Mouse (Mus musculus) neural tube, embryonic 13.5 days (tissue): Measurements from ENCODE around the gene Olfr412. TPM values are rescaled to one million over a fixed set of nuclear protein-coding genes. Genes with fewer than 3 reads are reported as not detected.

Experiments
- ATAC-seq: fragments of 200-750 bp; cut with Nextera tagmentation; 2 replicates; pipeline ENCODE4 v1.8.0; 2017; ENCODE audit warnings: low read depth, mild to moderate bottlenecking, moderate TSS enrichment, moderate library complexity
- H3K27ac ChIP-seq: fragments of 300-500 bp; sonication (generic); replicated peaks from 2 replicates; pipeline ENCODE4 v1.5.1; 2015; ENCODE audit warnings: moderate library complexity, mild to moderate bottlenecking, inconsistent platforms
- H3K27me3 ChIP-seq: fragments of 300-500 bp; sonication (generic); 2 replicates; pipeline ENCODE4 v1.6.1; 2015; ENCODE audit warnings: mild to moderate bottlenecking, inconsistent platforms
- H3K36me3 ChIP-seq: fragments of 300-500 bp; sonication (generic); 2 replicates; pipeline ENCODE4 v1.6.1; 2015; ENCODE audit warnings: mild to moderate bottlenecking, inconsistent platforms
- H3K4me1 ChIP-seq: fragments of 300-500 bp; sonication (generic); replicated peaks from 2 replicates; pipeline ENCODE4 v1.6.1; 2015; ENCODE audit warnings: inconsistent platforms
- H3K4me2 ChIP-seq: fragments of 300-500 bp; sonication (generic); 2 replicates; pipeline ENCODE4 v1.6.1; 2015; ENCODE audit warnings: inconsistent platforms, mild to moderate bottlenecking, moderate library complexity
- H3K4me3 ChIP-seq: fragments of 300-500 bp; sonication (generic); 2 replicates; pipeline ENCODE4 v1.5.1; 2015; ENCODE audit warnings: mild to moderate bottlenecking, inconsistent platforms
- H3K9ac ChIP-seq: fragments of 300-500 bp; sonication (generic); 2 replicates; pipeline ENCODE4 v1.6.1; 2015; ENCODE audit warnings: moderate library complexity, mild to moderate bottlenecking, inconsistent platforms
- H3K9me3 ChIP-seq: fragments of 300-500 bp; sonication (generic); 2 replicates; pipeline ENCODE4 v1.6.1; 2016; ENCODE audit warnings: inconsistent platforms
- WGBS: fragments of 180-500 bp; shearing (Covaris S2); methylation state at CpG from one replicate; pipeline ENCODE4 v1.1.7; 2015; 5-methylcytosine and 5-hydroxymethylcytosine counted together
- polyA plus RNA-seq: library from polyadenylated mRNA; unstranded; fragments of >200 nt; fragmentation: Nextera tagmentation; extraction: Ambion mirVana; gene quantifications from 2 replicates; pipeline ENCODE4 v1.2.1, GENCODE M21; 2015

Olfr412 gene
- polyA plus RNA-seq, 1 experiment from 2014 or later, result not detected

DNA sequence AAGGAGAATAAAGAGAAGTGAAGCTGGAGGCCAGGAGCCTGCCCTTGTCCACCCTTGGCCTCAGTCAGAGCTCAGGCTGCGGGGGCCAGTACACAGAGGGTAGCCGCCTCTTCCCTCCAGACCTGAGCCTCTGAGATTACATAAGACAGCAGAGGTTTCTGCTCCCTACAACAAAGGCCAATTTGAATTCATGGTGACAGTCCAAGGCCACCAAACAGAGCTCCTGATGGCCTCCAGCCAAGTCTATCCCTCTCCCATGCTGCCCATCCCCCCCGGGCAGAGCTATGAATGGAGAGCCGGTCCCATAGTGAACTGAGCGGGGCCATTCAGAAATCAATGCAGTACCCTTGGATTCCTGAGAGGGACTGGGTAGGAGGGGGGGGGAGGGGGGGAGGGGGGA, 31.6 kb downstream of the Olfr412 start:
- Histone ChIP-seq H3K9me3 (no peaks in the 10 kb centered on the region), H3K4me3 (no peak overlapping the region), H3K27ac (peak overlapping the region; percentile 33; the same call in 1 of the 2 replicates), H3K4me1 (peaks cover 14% of the 10 kb centered on the region), H3K9ac (no peak overlapping the region), H3K4me2 (no peak overlapping the region), H3K36me3 (peaks cover 23% of the 10 kb centered on the region; the same call in 1 of the 2 replicates), H3K27me3 (no peaks in the 10 kb centered on the region)
- ATAC-seq, result peak; percentile 72
- 48% methylated on average over 5 of the region's 5 CpGs for WGBS

DNA sequence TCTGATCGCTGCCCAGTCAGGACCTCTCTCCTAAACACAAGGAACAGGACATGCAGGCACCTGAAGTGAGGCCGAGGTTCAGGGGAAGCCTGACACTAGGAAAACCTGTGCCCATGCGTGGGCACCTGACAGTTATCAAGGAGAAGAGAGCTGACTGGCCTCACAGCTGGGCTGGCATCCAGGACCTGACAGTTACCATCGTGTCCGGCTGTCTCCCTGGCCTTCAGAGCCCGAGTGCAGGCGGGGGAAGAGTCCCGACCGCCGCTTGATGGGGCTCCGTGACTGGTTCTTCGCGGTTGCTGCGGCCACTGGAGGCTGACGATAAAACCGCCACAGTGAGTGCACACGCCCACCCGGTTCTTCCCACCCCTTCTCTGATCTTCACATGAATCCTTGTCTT, 33.7 kb downstream of the Olfr412 start:
- Histone ChIP-seq H3K9ac (no peak overlapping the region), H3K4me1 (peaks cover 18% of the 10 kb centered on the region), H3K36me3 (peaks cover 22% of the 10 kb centered on the region; the same call in 1 of the 2 replicates), H3K4me2 (no peak overlapping the region), H3K27me3 (no peaks in the 10 kb centered on the region), H3K4me3 (no peak overlapping the region), H3K27ac (no peak overlapping the region), H3K9me3 (no peaks in the 10 kb centered on the region)
- no peak for ATAC-seq
- 86% methylated on average over 18 of the region's 18 CpGs for WGBS

DNA sequence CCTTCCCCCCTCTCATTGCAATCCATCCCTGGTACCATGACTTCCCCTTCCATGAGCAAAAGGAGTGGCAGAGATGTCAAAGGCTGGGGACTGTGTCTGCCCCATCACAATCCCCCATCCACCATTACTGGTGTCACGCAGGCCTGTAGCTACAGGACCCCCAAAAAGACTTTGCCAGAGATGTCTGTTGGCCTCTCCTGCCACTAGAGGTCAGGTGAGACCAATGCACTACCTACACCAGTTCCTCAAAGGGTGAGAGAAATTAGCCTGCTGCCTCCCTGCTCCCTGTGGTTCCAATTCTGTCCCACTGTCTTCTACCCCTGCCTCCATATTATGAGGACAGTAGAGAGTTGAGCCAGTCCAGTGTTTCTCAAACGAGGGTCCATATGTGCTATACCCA, 40.3 kb downstream of the Olfr412 start:
- no peak overlapping the region for H3K9ac ChIP-seq
- no peak overlapping the region for H3K4me3 ChIP-seq
- no peak overlapping the region for H3K4me2 ChIP-seq
- no peak overlapping the region for H3K27ac ChIP-seq
- 54% methylated on average over 2 of the region's 2 CpGs for WGBS
- peaks cover 19% of the 10 kb centered on the region; the same call in 1 of the 2 replicates for H3K36me3 ChIP-seq
- ATAC-seq, result peak; percentile 32; the same call in 1 of the 2 replicates
- no peaks in the 10 kb centered on the region for H3K27me3 ChIP-seq
- H3K9me3 ChIP-seq, result no peaks in the 10 kb centered on the region
- 0 out of 2 replicates have a peak, but pooled peaks cover 5% of the 10 kb centered on the region for H3K4me1 ChIP-seq

DNA sequence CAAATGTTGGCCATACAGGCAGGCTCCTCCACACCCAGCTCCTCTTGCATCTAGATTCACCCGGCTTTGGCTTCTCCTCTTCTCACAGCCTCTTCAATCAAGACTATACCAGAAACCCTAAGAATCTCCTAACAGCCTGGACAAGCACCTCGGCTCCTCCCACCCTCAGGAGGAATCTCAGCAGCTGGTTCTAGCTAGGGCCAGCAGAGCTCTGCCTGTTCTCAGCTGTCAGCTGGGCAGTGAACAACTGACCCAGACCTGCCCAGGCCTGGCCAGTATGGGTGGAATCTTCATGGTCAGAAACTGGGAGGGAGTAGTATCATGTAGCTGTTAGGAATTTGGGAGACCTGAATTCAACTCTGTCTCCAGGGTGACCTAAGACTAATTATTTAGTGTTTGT, 42.3 kb downstream of the Olfr412 start:
- peaks cover 17% of the 10 kb centered on the region; the same call in 1 of the 2 replicates for H3K36me3 ChIP-seq
- H3K27ac ChIP-seq, result no peak overlapping the region
- peaks cover 12% of the 10 kb centered on the region for H3K4me1 ChIP-seq
- H3K27me3 ChIP-seq, result no peaks in the 10 kb centered on the region
- ATAC-seq, result no peak
- H3K9ac ChIP-seq, result no peak overlapping the region
- 80% methylated on average over 2 of the region's 2 CpGs for WGBS
- H3K9me3 ChIP-seq, result no peaks in the 10 kb centered on the region
- H3K4me3 ChIP-seq, result no peak overlapping the region
- no peak overlapping the region for H3K4me2 ChIP-seq

DNA sequence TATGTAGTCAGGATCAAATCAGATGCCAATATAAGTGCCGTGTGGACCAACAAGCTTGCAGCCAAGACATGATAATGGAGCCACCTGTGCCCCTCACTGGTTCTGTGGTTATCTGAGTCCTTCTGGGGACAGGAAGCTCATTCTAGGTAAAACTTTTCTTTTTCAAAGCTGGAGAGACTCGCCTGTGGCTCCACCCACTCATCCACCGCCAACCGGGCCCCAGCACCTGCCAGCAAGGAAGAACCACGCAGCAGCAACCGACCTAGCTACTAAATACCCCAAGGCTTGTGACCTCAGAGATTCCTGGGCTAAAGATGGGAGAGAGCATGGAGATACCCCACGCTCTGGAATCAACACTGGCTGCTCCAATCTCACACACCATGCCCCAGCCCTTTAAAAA, 43.3 kb downstream of the Olfr412 start:
- Histone ChIP-seq H3K27me3 (no peaks in the 10 kb centered on the region), H3K4me3 (no peak overlapping the region), H3K36me3 (peaks cover 17% of the 10 kb centered on the region; the same call in 1 of the 2 replicates), H3K9me3 (no peaks in the 10 kb centered on the region), H3K9ac (no peak overlapping the region), H3K4me1 (peaks cover 18% of the 10 kb centered on the region), H3K4me2 (no peak overlapping the region), H3K27ac (no peak overlapping the region)
- 77% methylated on average over 7 of the region's 7 CpGs for WGBS
- ATAC-seq, result no peak

DNA sequence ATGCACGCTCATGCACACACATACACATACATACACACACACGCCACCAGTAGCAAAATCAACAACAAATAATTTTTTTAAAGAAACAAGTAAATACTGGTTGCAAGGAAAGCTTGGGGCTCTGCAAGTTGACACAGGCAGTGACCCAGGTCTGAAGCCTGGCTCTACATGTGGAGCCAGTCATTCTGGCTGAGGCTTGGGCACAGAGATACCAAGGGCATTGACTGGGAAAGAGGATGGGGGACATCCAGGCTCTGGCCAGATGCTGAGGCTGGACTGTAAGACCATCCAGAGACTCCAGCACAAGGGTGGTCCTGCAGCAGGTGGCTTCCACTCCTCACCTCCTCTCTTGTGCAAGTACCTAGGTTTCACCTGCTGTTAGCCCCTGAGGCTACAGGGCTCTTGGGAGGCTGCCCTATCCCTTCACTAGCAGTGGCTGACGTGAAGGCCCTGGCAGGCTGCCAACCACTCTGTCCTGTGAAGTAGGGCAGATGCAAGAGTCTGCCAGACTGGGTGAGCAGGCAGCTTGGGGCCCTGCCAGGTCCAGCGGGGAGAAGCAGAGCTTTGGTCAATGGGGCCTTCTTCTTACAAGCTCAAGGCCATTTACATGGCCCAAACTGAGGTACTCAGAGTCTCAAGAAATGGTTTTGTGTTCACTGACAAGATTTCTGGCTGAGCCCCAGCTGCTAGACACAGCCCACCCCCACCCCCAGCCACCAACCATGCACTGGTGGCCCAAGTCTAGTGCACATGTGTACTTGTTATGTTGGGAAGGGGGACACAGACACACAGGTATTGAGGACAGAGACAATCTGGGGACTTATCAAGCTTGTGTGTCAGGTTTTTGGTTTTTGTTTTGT, 46.9 kb downstream of the Olfr412 start:
- 61% methylated on average over 4 of the region's 4 CpGs for WGBS
- Histone ChIP-seq H3K4me2 (no peak overlapping the region), H3K9me3 (no peaks in the 10 kb centered on the region), H3K27me3 (no peaks in the 10 kb centered on the region), H3K4me1 (peaks cover 26% of the 10 kb centered on the region), H3K27ac (peak overlapping the region; percentile 81), H3K4me3 (no peak overlapping the region), H3K36me3 (peaks cover 17% of the 10 kb centered on the region; the same call in 1 of the 2 replicates), H3K9ac (no peak overlapping the region)
- peak; percentile 86 for ATAC-seq

DNA sequence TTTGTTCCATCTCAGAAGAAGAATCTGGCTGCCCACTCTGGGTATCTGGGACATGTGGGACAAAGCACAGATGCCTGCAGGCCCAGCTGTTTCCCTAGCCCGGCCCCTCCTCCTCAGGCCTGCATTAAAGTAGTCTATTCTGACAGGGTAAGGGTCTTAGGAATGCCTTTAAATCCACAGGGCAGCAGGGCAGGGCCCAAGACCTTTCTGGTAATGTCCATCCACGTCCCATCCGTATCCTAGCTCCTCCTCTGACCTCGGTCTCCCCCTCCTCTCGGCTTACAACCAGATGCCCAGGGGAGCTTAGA, 47.5 kb downstream of the Olfr412 start:
- ATAC-seq, result peak; percentile 44
- H3K27ac ChIP-seq, result peak overlapping the region; percentile 81
- no peak overlapping the region for H3K9ac ChIP-seq
- WGBS, result 68% methylated on average over 5 of the region's 5 CpGs
- no peaks in the 10 kb centered on the region for H3K9me3 ChIP-seq
- peaks cover 26% of the 10 kb centered on the region for H3K4me1 ChIP-seq
- H3K4me2 ChIP-seq, result no peak overlapping the region
- H3K27me3 ChIP-seq, result no peaks in the 10 kb centered on the region
- H3K4me3 ChIP-seq, result no peak overlapping the region
- H3K36me3 ChIP-seq, result peaks cover 20% of the 10 kb centered on the region; the same call in 1 of the 2 replicates

DNA sequence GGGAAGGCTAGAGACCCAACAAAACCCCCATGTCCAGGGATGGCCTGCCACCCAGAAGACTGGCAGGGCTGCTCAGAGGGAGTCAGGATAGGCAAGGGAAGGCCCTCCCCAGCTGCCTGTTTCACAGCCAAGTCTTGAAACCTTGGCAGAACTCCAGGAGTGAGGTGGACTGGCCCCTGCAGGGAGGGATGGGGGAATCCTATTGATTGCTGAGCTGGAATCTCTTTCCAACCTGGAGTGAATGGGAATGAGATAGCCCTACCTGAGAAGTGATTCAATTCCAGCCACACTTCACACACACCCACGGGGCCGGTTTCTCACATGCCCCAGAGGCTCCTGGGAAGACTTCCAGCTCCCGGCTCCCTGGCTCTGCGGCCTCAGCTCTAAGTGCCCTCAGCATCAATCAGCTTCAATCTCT, 47.9 kb downstream of the Olfr412 start:
- Histone ChIP-seq H3K27ac (peak overlapping the region; percentile 81), H3K4me2 (no peak overlapping the region), H3K27me3 (no peaks in the 10 kb centered on the region), H3K9ac (no peak overlapping the region), H3K9me3 (no peaks in the 10 kb centered on the region), H3K4me3 (no peak overlapping the region), H3K36me3 (peaks cover 24% of the 10 kb centered on the region; the same call in 1 of the 2 replicates), H3K4me1 (peaks cover 26% of the 10 kb centered on the region)
- ATAC-seq, result peak; percentile 55
- 58% methylated on average over 4 of the region's 4 CpGs for WGBS

DNA sequence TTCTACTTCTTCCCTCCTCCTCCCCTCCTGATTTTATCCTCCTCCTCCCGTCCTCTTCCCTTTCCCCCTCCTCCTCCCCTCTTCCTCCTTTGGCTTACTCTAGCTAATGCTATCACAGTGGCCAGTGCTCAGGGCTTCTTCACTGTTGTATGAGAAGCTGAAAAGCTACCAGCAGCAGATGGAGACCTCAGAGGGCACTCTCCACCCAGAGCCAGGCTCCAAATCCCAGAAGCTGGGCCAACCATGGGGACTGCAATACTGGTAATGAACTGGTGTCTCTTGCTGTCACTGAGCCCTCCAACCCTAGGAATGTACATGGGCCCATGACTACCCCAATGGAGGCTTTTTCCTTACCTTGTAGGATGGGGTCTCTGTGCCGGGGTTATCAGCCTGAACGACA, 50.1 kb downstream of the Olfr412 start:
- Histone ChIP-seq H3K9ac (no peak overlapping the region), H3K4me1 (peaks cover 26% of the 10 kb centered on the region), H3K36me3 (peaks cover 14% of the 10 kb centered on the region; the same call in 1 of the 2 replicates), H3K27ac (no peak overlapping the region), H3K4me3 (no peak overlapping the region), H3K27me3 (no peaks in the 10 kb centered on the region), H3K9me3 (no peaks in the 10 kb centered on the region), H3K4me2 (no peak overlapping the region)
- no peak for ATAC-seq
- 79% methylated on average over 3 of the region's 3 CpGs for WGBS

DNA sequence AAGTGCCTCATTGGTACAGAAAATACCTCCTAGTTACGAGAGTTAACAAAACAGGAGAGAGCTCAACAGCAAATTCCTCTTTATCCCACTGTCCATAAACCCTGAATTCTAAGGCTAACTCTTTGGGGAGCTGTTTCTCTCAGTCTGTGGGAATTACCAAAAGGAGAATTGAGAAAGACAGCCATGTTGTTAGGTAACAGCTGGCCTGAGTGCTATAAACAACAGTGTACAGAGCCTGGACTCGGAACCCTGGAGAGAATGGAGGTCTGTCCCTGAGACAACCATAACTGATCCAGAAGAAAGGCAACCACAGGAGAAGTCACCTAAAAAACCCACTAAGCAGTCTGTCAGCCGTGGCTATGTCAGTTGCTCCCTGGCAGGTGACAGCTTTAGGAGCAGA, 50.6 kb downstream of the Olfr412 start:
- Histone ChIP-seq H3K27ac (no peak overlapping the region), H3K4me2 (no peak overlapping the region), H3K4me1 (peaks cover 26% of the 10 kb centered on the region), H3K27me3 (no peaks in the 10 kb centered on the region), H3K36me3 (peaks cover 10% of the 10 kb centered on the region; the same call in 1 of the 2 replicates), H3K9ac (no peak overlapping the region), H3K4me3 (no peak overlapping the region), H3K9me3 (no peaks in the 10 kb centered on the region)
- no peak for ATAC-seq
- 63% methylated on average over 3 of the region's 3 CpGs for WGBS

DNA sequence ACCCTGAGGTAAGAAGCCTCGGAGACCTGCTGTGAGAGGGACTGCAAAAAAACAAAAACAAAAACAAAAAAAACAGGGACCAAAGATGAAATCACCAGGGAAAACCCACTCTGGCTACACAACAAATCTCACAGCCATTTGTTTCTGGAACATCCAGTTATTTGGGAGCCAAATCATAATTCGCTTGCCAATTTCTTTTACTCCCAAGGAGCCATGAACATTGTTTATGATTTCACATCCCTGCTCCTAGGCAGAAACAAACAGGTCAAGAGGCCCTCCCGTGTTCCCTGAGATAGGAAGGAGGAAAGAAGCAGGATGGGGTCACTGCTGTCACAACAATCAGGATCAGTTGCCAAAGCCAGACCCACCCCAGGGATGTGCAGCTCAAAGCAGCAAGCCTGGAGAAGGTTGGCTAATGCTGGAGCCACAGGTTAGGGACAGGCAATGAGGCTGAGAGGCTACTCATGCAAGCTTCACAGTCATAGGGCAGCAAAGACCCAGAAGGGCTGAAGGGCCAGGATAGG, 51.6 kb downstream of the Olfr412 start:
- 0 out of 2 replicates have a peak, but pooled peaks cover 10% of the 10 kb centered on the region for H3K36me3 ChIP-seq
- peaks cover 26% of the 10 kb centered on the region for H3K4me1 ChIP-seq
- H3K4me2 ChIP-seq, result no peak overlapping the region
- no peaks in the 10 kb centered on the region for H3K27me3 ChIP-seq
- H3K27ac ChIP-seq, result no peak overlapping the region
- WGBS, result 79% methylated on average over 3 of the region's 3 CpGs
- H3K9me3 ChIP-seq, result no peaks in the 10 kb centered on the region
- H3K9ac ChIP-seq, result no peak overlapping the region
- no peak overlapping the region for H3K4me3 ChIP-seq
- no peak for ATAC-seq

DNA sequence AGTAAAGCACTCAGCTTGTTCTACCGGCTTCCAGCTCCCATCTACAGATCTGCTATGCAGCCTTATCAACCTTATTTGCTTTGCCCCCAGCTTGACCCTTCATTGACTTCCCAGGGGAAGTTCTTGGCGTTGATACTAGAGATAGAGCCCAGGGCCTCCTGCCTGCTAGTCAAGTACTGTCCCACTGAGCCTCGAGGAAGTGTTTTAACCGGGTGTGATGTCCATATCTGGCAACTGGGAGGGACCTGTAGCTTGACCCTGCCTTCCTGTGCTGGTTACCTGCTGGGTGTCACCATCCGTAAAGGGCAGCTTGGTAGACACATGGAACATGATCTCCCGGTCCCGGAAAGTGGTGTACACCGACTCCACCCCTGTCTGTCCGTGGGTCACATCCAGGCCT, 52.2 kb downstream of the Olfr412 start:
- H3K9me3 ChIP-seq, result no peaks in the 10 kb centered on the region
- no peak for ATAC-seq
- H3K4me1 ChIP-seq, result peaks cover 20% of the 10 kb centered on the region
- H3K36me3 ChIP-seq, result 0 out of 2 replicates have a peak, but pooled peaks cover 10% of the 10 kb centered on the region
- 86% methylated on average over 9 of the region's 9 CpGs for WGBS
- H3K4me2 ChIP-seq, result no peak overlapping the region
- H3K27ac ChIP-seq, result no peak overlapping the region
- no peak overlapping the region for H3K9ac ChIP-seq
- no peak overlapping the region for H3K4me3 ChIP-seq
- no peaks in the 10 kb centered on the region for H3K27me3 ChIP-seq
